Mouse (Mus musculus) erythroblast, embryonic 14.5 days (primary cell): ENCODE data around the gene Actn4.

Source experiments
- GATA1 ChIP-seq: IDR thresholded peaks from 2 replicates; pipeline ENCODE4 v1.6.1; 2012; ENCODE audit warnings: low read length, inconsistent platforms, mixed read lengths
- TAL1 ChIP-seq: IDR thresholded peaks from 3 replicates; pipeline ENCODE4 v1.6.1; 2012; ENCODE audit warnings: low read length, inconsistent platforms, mixed read lengths

GRCm38 (mm10) chr7:28921722-28922465, 40.2 kb downstream of the Actn4 start:
- TF ChIP-seq GATA1 (no peak), TAL1 (no peak)
